Mouse (Mus musculus) liver, embryonic 11.5 days (tissue): Measurements from ENCODE around the gene Abi1. TPM values are rescaled to one million over a fixed set of nuclear protein-coding genes. Genes with fewer than 3 reads are reported as not detected.

Source experiments
- ATAC-seq: fragments of 200-750 bp; cut with Nextera tagmentation; replicated peaks from 2 replicates; pipeline ENCODE4 v1.8.0; 2017; ENCODE audit warnings: moderate number of reproducible peaks, mild to moderate bottlenecking, moderate TSS enrichment, moderate library complexity; ENCODE audit not compliant: low FRiP score
- DNase-seq: peaks from one replicate; pipeline ENCODE4 v3.0.0-alpha.2; 2017; ENCODE audit warnings: low spot score
- H3K27ac ChIP-seq: fragments of 300-500 bp; sonication (generic); 2 replicates; pipeline ENCODE4 v1.5.1; 2014; ENCODE audit warnings: mild to moderate bottlenecking, low read depth, low read length, control low read depth
- H3K27me3 ChIP-seq: fragments of 300-500 bp; sonication (generic); replicated peaks from 2 replicates; pipeline ENCODE4 v1.6.1; 2014; ENCODE audit warnings: low read length, mixed read lengths; ENCODE audit not compliant: control insufficient read depth, insufficient read depth
- H3K36me3 ChIP-seq: fragments of 300-500 bp; sonication (generic); 2 replicates; pipeline ENCODE4 v1.6.1; 2014; ENCODE audit warnings: mild to moderate bottlenecking, low read length, moderate library complexity, mixed read lengths; ENCODE audit not compliant: control insufficient read depth, insufficient read depth
- H3K4me1 ChIP-seq: fragments of 300-500 bp; sonication (generic); replicated peaks from 2 replicates; pipeline ENCODE4 v1.6.1; 2014; ENCODE audit warnings: low read length, mixed read lengths; ENCODE audit not compliant: control insufficient read depth, insufficient read depth
- H3K4me2 ChIP-seq: fragments of 300-500 bp; sonication (generic); 2 replicates; pipeline ENCODE4 v1.6.1; 2014; ENCODE audit warnings: mild to moderate bottlenecking, control low read depth, moderate library complexity
- H3K4me3 ChIP-seq: fragments of 300-500 bp; sonication (generic); 2 replicates; pipeline ENCODE4 v1.5.1; 2014; ENCODE audit warnings: low read depth, low read length, control low read depth
- H3K9ac ChIP-seq: fragments of 300-500 bp; sonication (generic); 2 replicates; pipeline ENCODE4 v1.6.1; 2014; ENCODE audit warnings: low read depth, low read length, control low read depth
- H3K9me3 ChIP-seq: fragments of 300-500 bp; sonication (generic); 2 replicates; pipeline ENCODE4 v1.6.1; 2016; ENCODE audit warnings: low read length, inconsistent platforms, mixed read lengths; ENCODE audit not compliant: control insufficient read depth
- WGBS: fragments of 180-500 bp; shearing (Covaris S2); extraction: QIAGEN DNeasy Blood & Tissue Kit; methylation state at CpG from one replicate; pipeline ENCODE4 v1.1.7; 2014; 5-methylcytosine and 5-hydroxymethylcytosine counted together
- polyA plus RNA-seq: library from polyadenylated mRNA; unstranded; fragments of >200 nt; fragmentation: Nextera tagmentation; extraction: Ambion mirVana; gene quantifications from 2 replicates; pipeline ENCODE4 v1.2.1, GENCODE M21; 2014

Gene Abi1
- polyA plus RNA-seq, 1 experiment from 2014 or later, result 31.2 TPM

- Histone ChIP-seq H3K4me2 (no peak overlapping the region), H3K27ac (no peak overlapping the region), H3K9ac (no peak overlapping the region), H3K4me3 (no peak overlapping the region), H3K4me1 (no peaks in the 10 kb centered on the region), H3K36me3 (no peaks in the 10 kb centered on the region), H3K27me3 (no peaks in the 10 kb centered on the region), H3K9me3 (no peaks in the 10 kb centered on the region)
- 77% methylated on average over 3 of the region's 3 CpGs for WGBS
- ATAC-seq, result no peak
- DNase-seq, result no peak
These were observed 62.6 kb downstream of the Abi1 start for GRCm38 (mm10) chr2:22977387-22977973.

GRCm38 (mm10) chr2:22962970-22963369 is 77.1 kb downstream of the Abi1 start:
- 83% methylated on average over 3 of the region's 3 CpGs for WGBS
- no peak overlapping the region for H3K4me2 ChIP-seq
- no peaks in the 10 kb centered on the region for H3K36me3 ChIP-seq
- H3K4me1 ChIP-seq, result no peaks in the 10 kb centered on the region
- H3K4me3 ChIP-seq, result no peak overlapping the region
- ATAC-seq (no peak), DNase-seq (no peak)
- no peak overlapping the region for H3K27ac ChIP-seq
- no peak overlapping the region for H3K9ac ChIP-seq
- H3K9me3 ChIP-seq, result no peaks in the 10 kb centered on the region
- H3K27me3 ChIP-seq, result no peaks in the 10 kb centered on the region

DNA sequence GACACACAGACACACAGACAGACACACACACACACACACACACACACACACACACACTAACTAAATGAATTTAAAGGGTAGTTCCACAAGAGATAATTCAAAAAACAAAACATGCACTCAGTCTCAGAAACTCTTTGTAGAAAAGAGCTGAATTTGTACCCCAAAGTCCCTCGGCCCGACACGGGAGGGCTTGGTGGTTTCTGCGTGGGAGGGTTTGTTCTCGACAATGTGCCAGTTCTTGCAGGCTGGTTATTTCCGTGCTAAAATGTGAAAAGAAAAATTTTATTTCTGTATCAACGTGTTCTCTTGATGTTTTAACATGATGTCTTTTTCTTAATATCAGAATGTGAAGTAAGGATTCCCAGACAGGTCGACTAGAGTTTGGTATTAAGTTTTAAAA is 77.8 kb downstream of the Abi1 start:
- Histone ChIP-seq H3K27ac (no peak overlapping the region), H3K9me3 (no peaks in the 10 kb centered on the region), H3K27me3 (no peaks in the 10 kb centered on the region), H3K4me3 (no peak overlapping the region), H3K4me1 (no peaks in the 10 kb centered on the region), H3K36me3 (no peaks in the 10 kb centered on the region), H3K4me2 (no peak overlapping the region), H3K9ac (no peak overlapping the region)
- ATAC-seq (no peak), DNase-seq (no peak)
- 91% methylated on average over 8 of the region's 8 CpGs for WGBS

GRCm38 (mm10) chr2:22961681-22962080 is 78.4 kb downstream of the Abi1 start:
- Histone ChIP-seq H3K4me1 (no peaks in the 10 kb centered on the region), H3K27me3 (no peaks in the 10 kb centered on the region), H3K4me3 (no peak overlapping the region), H3K4me2 (no peak overlapping the region), H3K36me3 (no peaks in the 10 kb centered on the region), H3K27ac (no peak overlapping the region), H3K9ac (no peak overlapping the region), H3K9me3 (no peaks in the 10 kb centered on the region)
- 94% methylated on average over 2 of the region's 2 CpGs for WGBS
- DNase-seq (no peak), ATAC-seq (no peak)

GRCm38 (mm10) chr2:22957415-22957814 is 82.6 kb downstream of the Abi1 start:
- ATAC-seq, result peak; percentile 68
- 83% methylated on average over 1 of the region's 1 CpGs for WGBS

GRCm38 (mm10) chr2:22955914-22956313 is 84.1 kb downstream of the Abi1 start:
- ATAC-seq (no peak), DNase-seq (no peak)
- Histone ChIP-seq H3K27ac (no peak overlapping the region), H3K27me3 (no peaks in the 10 kb centered on the region), H3K36me3 (no peaks in the 10 kb centered on the region), H3K4me2 (no peak overlapping the region), H3K4me1 (no peaks in the 10 kb centered on the region), H3K9me3 (no peaks in the 10 kb centered on the region), H3K9ac (no peak overlapping the region), H3K4me3 (no peak overlapping the region)
- 85% methylated on average over 5 of the region's 5 CpGs for WGBS

More at GRCm38 (mm10) chr2:22957415-22957814, 82.6 kb downstream of the Abi1 start:
- no peaks in the 10 kb centered on the region for H3K4me1 ChIP-seq
- H3K9me3 ChIP-seq, result no peaks in the 10 kb centered on the region
- H3K36me3 ChIP-seq, result no peaks in the 10 kb centered on the region
- H3K27me3 ChIP-seq, result no peaks in the 10 kb centered on the region
- no peak overlapping the region for H3K27ac ChIP-seq
- H3K4me2 ChIP-seq, result no peak overlapping the region
- no peak overlapping the region for H3K9ac ChIP-seq
- no peak overlapping the region for H3K4me3 ChIP-seq
- no peak for DNase-seq

- ATAC-seq, result no peak
- Histone ChIP-seq H3K9ac (no peak overlapping the region), H3K4me3 (no peak overlapping the region), H3K4me1 (peaks cover 5% of the 10 kb centered on the region), H3K4me2 (no peak overlapping the region), H3K27ac (no peak overlapping the region), H3K9me3 (no peaks in the 10 kb centered on the region), H3K36me3 (no peaks in the 10 kb centered on the region), H3K27me3 (no peaks in the 10 kb centered on the region)
- no peak for DNase-seq
- 90% methylated on average over 4 of the region's 4 CpGs for WGBS
These were observed 85.8 kb downstream of the Abi1 start for GRCm38 (mm10) chr2:22954278-22954677.

- Histone ChIP-seq H3K9ac (no peak overlapping the region), H3K27me3 (no peaks in the 10 kb centered on the region), H3K27ac (no peak overlapping the region), H3K4me2 (no peak overlapping the region), H3K4me1 (peaks cover 5% of the 10 kb centered on the region), H3K36me3 (peaks cover 3% of the 10 kb centered on the region; the same call in 1 of the 2 replicates), H3K4me3 (no peak overlapping the region), H3K9me3 (no peaks in the 10 kb centered on the region)
- 25% methylated on average over 4 of the region's 4 CpGs for WGBS
- DNase-seq (no peak), ATAC-seq (peak; percentile 57; the same call in 1 of the 2 replicates)
These were observed 90.1 kb downstream of the Abi1 start for GRCm38 (mm10) chr2:22949956-22950355.

DNA sequence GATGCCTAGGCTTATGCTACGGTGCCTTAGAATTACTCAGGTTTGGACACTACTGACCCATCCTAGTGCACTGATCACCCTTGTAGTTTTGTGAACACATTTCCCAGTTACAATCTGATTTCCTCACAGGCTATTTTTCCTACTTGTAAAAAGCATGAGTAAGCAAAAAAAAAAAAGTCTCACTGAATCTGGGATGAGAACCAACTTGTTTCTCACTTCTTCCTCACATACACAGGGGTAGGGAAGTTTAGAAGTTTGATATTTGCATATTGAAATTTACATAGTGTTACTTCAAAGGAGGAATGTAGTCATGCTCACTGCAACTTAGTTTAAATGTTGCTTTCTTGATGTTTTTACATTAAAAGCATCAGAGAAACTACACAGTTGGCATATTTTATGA is 106.5 kb downstream of the Abi1 start:
- no peaks in the 10 kb centered on the region for H3K9me3 ChIP-seq
- no peak for DNase-seq
- WGBS, result 86% methylated on average over 1 of the region's 1 CpGs
- H3K4me2 ChIP-seq, result no peak overlapping the region
- no peak overlapping the region for H3K4me3 ChIP-seq
- ATAC-seq, result no peak
- H3K27me3 ChIP-seq, result no peaks in the 10 kb centered on the region
- no peaks in the 10 kb centered on the region for H3K4me1 ChIP-seq
- H3K36me3 ChIP-seq, result peaks cover 7% of the 10 kb centered on the region; the same call in 1 of the 2 replicates
- H3K27ac ChIP-seq, result no peak overlapping the region
- H3K9ac ChIP-seq, result no peak overlapping the region
